Comparison of ENCODE assay signal across 8 mouse cellular contexts in the genomic region with DNA sequence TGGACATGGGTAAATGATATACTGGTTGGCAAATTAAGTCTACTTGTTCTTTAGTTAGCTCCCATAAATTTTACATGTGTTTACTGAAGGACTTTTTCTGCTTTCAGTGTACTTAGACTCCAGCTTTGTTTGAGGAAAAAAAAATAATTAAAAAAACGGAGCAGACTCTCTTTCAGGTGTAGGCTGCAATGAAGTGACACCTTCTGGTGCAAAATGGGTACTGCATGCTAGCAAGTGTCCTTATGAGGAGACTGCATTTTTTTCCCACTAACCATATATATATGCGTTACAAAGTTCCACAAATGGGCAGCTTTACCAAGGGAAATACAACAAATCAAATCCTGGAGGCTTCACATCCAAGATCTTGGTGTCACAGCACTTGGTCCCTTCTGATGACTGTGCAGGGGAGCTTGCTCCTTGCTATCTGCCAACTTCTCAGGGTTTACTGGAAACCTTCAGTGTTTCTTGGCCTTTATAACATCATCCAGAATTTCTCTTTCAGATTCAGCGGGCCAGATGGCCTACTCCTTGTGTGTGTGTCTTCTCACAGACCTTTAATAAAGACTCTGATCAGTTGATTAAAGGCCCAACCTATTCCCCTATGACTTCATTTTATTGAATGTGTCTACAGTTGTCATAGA. TPM values are rescaled to one million over a fixed set of nuclear protein-coding genes. Genes with fewer than 3 reads are reported as not detected.
A peak's percentile ranks its signal among the peaks of the same experiment; 100 is the strongest.
DNase-seq lines count a peak whose midpoint lies in the region; ATAC-seq and TF ChIP-seq lines count a peak whose summit lies in the region.

No protein-coding gene starts in this region.

- H3K4me2 ChIP-seq in liver, embryonic 14.5 days (ENCODE audit: low read depth) = no peak overlapping the region
- no peak overlapping the region for H3K4me2 ChIP-seq in neural tube, embryonic 14.5 days (ENCODE audit: low read depth, low read length)

- 15% methylated on average over 3 of the region's 3 CpGs for WGBS in liver, embryonic 14.5 days (ENCODE audit: insufficient replicate concordance)
- WGBS in neural tube, embryonic 14.5 days = 29% methylated on average over 3 of the region's 3 CpGs

- peak; percentile 91 for ATAC-seq in granulocyte monocyte progenitor cell, adult 5-6 weeks (replicated peaks; ENCODE audit: poor library complexity, severe bottlenecking)
- no peak for ATAC-seq in liver, embryonic 14.5 days (ENCODE audit: insufficient read depth)
- peak; percentile 76; the same call in 1 of the 2 replicates for ATAC-seq in neural tube, embryonic 14.5 days (ENCODE audit: low read depth)

- DNase-seq in 416B (ENCODE audit: low read depth) (peak; percentile 79), NIH3T3 (ENCODE audit: low read depth) (peak; percentile 86)
- DNase-seq in cerebellum, postnatal 25 days = peak; percentile 60 to 83
- DNase-seq in kidney, postnatal 10 days = peak; percentile 82
- peak in 2 of 3 experiments; percentile 18 to 24 for DNase-seq in liver, embryonic 14.5 days (ENCODE audit: low read depth in 3 of 3, low spot score in 3 of 3)
- DNase-seq in thymus, postnatal 10 days (ENCODE audit: low spot score in 2 of 2) = peak; percentile 36 to 70

- no peak overlapping the region for H3K9ac ChIP-seq in liver, embryonic 14.5 days (replicated peaks)
- H3K9ac ChIP-seq in neural tube, embryonic 14.5 days (replicated peaks; ENCODE audit: low read depth, low read length) = no peak overlapping the region

- no peaks in the 10 kb centered on the region for H3K4me1 ChIP-seq in liver, embryonic 14.5 days (replicated peaks; ENCODE audit: control insufficient read depth in 2 of 2, insufficient read depth in 2 of 2, low read length in 1 of 2)
- no peaks in the 10 kb centered on the region for H3K4me1 ChIP-seq in neural tube, embryonic 14.5 days (ENCODE audit: control insufficient read depth, insufficient read depth, low read length)

- H3K27ac ChIP-seq in liver, embryonic 14.5 days = no peak overlapping the region
- H3K27ac ChIP-seq in neural tube, embryonic 14.5 days (ENCODE audit: low read depth, low read length) = no peak overlapping the region

- H3K4me3 ChIP-seq in liver, embryonic 14.5 days (ENCODE audit: insufficient read depth in 1 of 2, low read depth in 2 of 2, low read length in 2 of 2) = no peak overlapping the region
- no peak overlapping the region for H3K4me3 ChIP-seq in neural tube, embryonic 14.5 days (ENCODE audit: low read depth, low read length)

- no peak for TF ChIP-seq EP300 in liver, embryonic 14.5 days (IDR thresholded peaks at IDR 0.05; ENCODE audit: low read depth)

- H3K9me3 ChIP-seq in liver, embryonic 14.5 days (ENCODE audit: control insufficient read depth, low read length) = no peaks in the 10 kb centered on the region
- no peaks in the 10 kb centered on the region for H3K9me3 ChIP-seq in neural tube, embryonic 14.5 days (ENCODE audit: control insufficient read depth, low read length)

- H3K36me3 ChIP-seq in liver, embryonic 14.5 days (replicated peaks; ENCODE audit: control insufficient read depth, insufficient read depth, low read depth) = no peaks in the 10 kb centered on the region
- H3K36me3 ChIP-seq in neural tube, embryonic 14.5 days (ENCODE audit: control insufficient read depth, insufficient read depth, low read length) = no peaks in the 10 kb centered on the region

- TF ChIP-seq CTCF in liver, embryonic 14.5 days (IDR thresholded peaks at IDR 0.05; ENCODE audit: low read depth) = peak; percentile 75

- H3K27me3 ChIP-seq in liver, embryonic 14.5 days (ENCODE audit: control insufficient read depth, insufficient read depth, low read length) = no peaks in the 10 kb centered on the region
- no peaks in the 10 kb centered on the region for H3K27me3 ChIP-seq in neural tube, embryonic 14.5 days (ENCODE audit: control insufficient read depth, insufficient read depth, low read length)

RNA-seq across cellular contexts. Expression of a gene that starts 44.3 kb away (rescaled TPM):
- total RNA-seq in granulocyte monocyte progenitor cell, adult 5-6 weeks (2014; fragmentation: Nextera tagmentation) = 11.2 and 17.3 TPM in 2 replicates
- 19.2 and 26.2 TPM in 2 replicates for total RNA-seq in granulocyte monocyte progenitor cell, adult 5-6 weeks (2017)
- polyA plus RNA-seq in liver, embryonic 14.5 days (2012; rRNA removed) = 3.1 and 4.2 TPM in 2 replicates
- 10.6 and 11.3 TPM in 2 replicates for polyA plus RNA-seq in liver, embryonic 14.5 days (2014; fragmentation: Nextera tagmentation; extraction: Ambion mirVana)
- 15.3 and 15.7 TPM in 2 replicates for polyA plus RNA-seq in neural tube, embryonic 14.5 days (2014; fragmentation: Nextera tagmentation; extraction: Ambion mirVana)

RNA-seq across cellular contexts. Expression of a gene that starts 59.0 kb away (rescaled TPM):
- 20.0 and 25.7 TPM in 2 replicates for total RNA-seq in granulocyte monocyte progenitor cell, adult 5-6 weeks (2014; fragmentation: Nextera tagmentation)
- total RNA-seq in granulocyte monocyte progenitor cell, adult 5-6 weeks (2017) = 45.0 and 51.7 TPM in 2 replicates
- 11.1 and 19.7 TPM in 2 replicates for polyA plus RNA-seq in liver, embryonic 14.5 days (2012; rRNA removed)
- polyA plus RNA-seq in liver, embryonic 14.5 days (2014; fragmentation: Nextera tagmentation; extraction: Ambion mirVana) = 49.9 and 51.6 TPM in 2 replicates
- 23.7 and 27.5 TPM in 2 replicates for polyA plus RNA-seq in neural tube, embryonic 14.5 days (2014; fragmentation: Nextera tagmentation; extraction: Ambion mirVana)

Comparison
In these comparisons a context has a peak if more than half of its experiments do, and no peak if none do; other contexts are left out.
1. DNase-seq: peak in every context shown above with its lines; median percentile 86 in NIH3T3; 82 in kidney, postnatal 10 days; 79 in 416B; 72 in cerebellum, postnatal 25 days; 53 in thymus, postnatal 10 days; 21 in liver, embryonic 14.5 days.